Mouse (Mus musculus) NIH3T3 (cell line): ENCODE measurements around the gene Prok1.

ENCODE experiments used
- DNase-seq: peaks from one replicate; pipeline ENCODE4 v3.0.0-alpha.2; 2012; ENCODE audit warnings: low read depth

Gene Prok1

DNA sequence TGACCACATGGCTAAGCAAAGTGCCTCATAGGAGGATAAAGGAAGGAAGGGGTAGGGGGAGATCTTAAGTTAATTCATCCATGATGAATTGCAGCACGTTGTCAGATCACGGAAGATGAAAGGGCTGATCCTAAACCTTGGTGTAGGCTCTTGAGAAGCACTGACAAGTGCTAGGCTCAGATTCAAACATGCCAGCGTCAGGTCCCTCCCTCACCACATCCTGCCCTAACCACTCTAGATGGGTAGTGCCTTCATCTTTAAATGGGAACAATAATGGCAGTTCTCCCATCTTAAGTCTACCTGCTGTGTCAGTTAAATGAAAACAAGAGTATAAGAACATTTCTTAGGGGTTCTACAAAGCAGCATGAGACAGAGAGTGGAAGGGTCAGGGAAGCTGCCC is 53.9 kb downstream of the Prok1 start:
- DNase-seq: no peak

DNA sequence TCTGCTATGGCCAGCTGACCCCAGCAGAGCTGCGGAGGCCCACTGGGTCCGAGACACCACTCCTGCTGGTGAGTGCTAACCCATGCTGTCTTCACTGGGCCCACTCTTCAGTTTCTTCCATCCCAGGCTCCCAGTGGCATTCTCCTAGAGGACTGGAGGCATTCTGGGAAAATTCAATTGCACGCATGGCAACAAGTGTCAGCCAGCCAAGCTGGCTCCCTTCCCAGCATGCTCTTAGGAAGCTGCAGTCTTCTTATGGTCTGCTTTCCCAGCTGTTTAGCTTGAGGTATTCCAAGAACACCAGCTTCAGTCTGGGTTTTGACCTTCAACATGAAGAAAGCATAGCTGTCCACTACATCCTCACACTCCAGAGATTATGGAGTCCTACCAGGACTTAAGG is 56.3 kb downstream of the Prok1 start:
- DNase-seq: peak; percentile 22
